Mouse (Mus musculus) spleen, postnatal 0 days (tissue): ENCODE results near the gene Itgb4. TPM values are rescaled to one million over a fixed set of nuclear protein-coding genes. Genes with fewer than 3 reads are reported as not detected.

Experiments
- polyA plus RNA-seq: library from polyadenylated mRNA; unstranded; fragments of >200 nt; fragmentation: Nextera tagmentation; extraction: Ambion mirVana; gene quantifications from 2 replicates; pipeline ENCODE4 v1.2.1, GENCODE M21; 2015

Itgb4 gene
- polyA plus RNA-seq = 0.88 and 0.97 TPM in 2 replicates

DNA sequence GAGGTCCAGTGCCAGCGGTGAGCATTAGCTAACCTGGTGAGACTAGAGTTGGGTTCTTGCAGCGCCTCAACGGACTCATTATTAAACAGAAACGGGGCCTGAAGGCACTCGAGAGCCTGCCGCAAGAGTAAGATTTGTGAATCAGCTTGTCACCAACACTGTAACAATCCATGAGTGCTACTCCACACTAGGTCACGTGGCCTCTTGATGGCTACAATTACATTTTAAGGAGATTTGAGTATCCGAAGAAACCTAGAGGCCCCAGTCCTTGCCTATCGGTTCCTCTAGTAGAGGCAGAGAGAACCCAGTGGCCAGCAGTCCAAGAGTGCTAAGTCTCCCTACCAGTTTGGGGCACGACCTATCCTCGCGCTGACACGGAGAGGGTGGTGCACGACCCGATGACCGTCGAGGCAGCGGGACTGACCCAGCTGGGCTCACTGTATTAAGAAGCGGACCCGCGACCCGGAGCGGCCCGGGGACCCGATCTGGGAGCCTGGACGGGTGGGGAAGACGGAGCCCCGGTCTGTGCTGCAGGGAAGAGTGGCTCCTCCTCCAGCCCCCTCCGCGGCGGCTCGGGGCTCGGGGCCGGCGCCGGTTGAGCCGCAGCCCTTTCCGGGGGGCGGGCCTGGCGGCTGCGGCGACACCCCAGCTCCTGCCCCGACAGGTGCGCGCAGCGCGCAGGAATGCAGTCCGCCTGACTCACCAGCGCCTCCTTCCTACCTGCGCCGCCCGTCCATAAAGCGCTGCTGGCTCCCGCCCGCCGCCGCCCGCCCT is at the start of gene Itgb4:
Gene Itgb4 (plus strand): TSS at position 401 of the 774 bp plus-strand sequence.

DNA sequence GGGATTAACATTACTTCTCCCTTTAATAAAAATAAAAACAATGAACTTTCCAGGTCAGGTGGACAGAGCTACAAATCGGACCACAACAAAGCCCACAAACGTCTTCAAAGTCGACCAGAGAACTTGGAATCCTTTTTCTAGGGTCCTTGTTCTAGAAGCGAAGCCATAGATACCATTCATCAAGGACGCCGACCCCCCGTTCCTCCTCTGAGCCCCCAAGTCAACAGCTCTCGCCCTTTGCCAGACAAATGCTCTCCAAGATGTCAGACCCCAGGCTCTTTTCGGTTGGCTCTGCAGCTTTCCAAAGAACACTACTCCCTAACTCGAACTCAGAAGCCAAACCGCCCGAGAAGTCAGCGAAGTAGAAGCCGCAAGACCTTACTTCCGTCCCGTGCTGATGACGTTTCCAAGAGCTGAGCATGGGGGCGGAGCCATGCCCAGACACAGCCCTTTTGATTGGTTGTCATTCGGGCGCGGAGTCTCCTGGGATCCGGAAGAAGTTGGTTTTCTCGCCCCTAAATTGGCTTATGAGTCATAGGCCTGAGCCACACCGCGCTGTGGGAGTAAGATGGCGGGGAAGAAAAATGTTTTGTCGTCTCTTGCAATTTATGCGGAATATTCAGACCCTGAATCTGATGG is 41.3 kb upstream of the Itgb4 start, which contains the start of the genes Sap30bp and Recql5:
Gene Sap30bp (plus strand): TSS at position 175 of the 639 bp plus-strand sequence.
Gene Recql5 (minus strand): TSS at position 370 of the 639 bp plus-strand sequence.

DNA sequence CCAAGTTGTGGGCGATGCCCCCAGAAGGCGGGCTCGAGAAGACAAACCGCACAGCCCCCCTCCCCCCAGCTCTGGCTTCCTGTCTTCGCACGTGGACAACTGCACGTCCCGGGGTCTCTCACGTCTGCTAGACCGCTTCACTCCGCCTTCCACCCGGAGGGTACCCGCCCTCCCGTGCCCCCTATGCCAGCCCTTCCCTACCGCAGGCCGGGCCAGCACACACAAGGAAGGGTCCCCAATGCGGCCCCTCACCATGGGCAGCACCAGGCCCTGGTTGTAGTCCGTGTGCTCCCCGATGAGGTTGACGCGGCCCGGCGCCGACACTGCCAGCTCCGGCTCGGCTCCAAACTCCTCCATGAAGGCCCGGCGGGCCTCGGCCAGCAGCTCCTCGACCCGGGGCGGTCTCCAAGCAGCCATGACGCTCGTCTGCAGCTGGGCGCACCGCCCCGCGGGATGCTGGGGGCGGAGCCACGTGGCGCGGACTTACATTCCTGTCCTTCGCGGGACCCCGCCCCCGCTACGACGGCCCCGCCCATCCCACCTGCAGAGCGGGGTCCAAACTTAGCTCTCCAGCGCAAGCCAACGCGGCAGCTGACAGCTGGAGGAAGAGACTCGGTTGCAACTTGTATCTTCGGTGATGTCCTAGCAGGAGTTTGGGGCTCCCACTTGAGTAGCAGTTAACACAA is 37.9 kb downstream of the Itgb4 start, which contains the start of gene Galk1:
Gene Galk1 (minus strand): TSS at position 458 of the 686 bp plus-strand sequence.

GRCm38 (mm10) chr11:116027756-116028155 is 53.2 kb downstream of the Itgb4 start, which contains the start of gene H3f3b:
TSS of gene H3f3b (minus strand) at chr11:116027962.

DNA sequence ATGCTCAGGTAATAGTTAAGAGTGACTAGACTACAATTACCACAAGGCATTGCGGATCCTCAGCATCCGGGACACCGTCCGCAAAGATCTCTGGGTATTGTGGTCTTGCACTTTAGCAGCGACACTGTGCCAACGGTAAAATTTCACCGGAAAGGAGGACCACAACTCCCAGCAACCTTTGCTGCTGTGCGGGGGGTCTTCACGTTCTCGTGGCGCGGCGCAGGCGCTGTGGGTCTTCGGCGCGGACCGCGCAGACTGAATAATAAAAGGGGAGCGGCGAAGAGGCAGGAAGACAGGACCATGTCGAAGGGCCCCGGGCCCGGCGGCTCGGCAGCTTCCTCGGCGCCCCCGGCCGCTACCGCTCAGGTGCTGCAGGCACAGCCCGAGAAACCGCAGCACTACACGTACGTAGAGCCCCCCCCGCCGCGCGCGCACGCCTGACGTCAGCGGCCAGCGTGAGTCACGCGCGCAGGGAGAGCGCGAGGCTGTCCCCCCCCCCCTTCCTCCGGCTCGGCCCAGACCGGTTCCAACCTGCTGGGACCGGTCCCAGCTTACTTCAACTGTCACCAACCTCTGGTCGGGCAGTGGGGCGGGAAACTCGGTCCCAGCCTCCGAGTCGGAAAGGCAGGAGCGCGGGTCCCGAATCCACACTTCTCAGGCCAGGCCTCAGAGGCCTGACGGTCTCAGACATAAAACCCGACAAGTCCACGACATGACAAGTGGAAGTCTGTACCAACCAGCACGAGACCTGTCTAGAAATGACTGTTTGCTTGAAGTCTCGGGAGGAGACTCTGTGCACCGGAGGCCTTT is 55.8 kb downstream of the Itgb4 start, which contains the start of gene Unk:
Gene Unk (plus strand): TSS at position 235 of the 810 bp plus-strand sequence.

Other genes with a start within 250 kb of the Itgb4 start
- 7.7 and 9.8 TPM in 2 replicates for gene Tmem94, start 209.3 kb upstream of the Itgb4 start, polyA plus RNA-seq
- gene Caskin2, start 161.1 kb upstream of the Itgb4 start, polyA plus RNA-seq = 4.4 and 5.7 TPM in 2 replicates
- gene Tsen54, start 160.0 kb upstream of the Itgb4 start, polyA plus RNA-seq = 16.1 and 18.3 TPM in 2 replicates
- gene Llgl2, start 150.7 kb upstream of the Itgb4 start, polyA plus RNA-seq = 2.9 and 3.4 TPM in 2 replicates
- gene Myo15b, start 116.3 kb upstream of the Itgb4 start, polyA plus RNA-seq = 0.76 and 0.81 TPM in 2 replicates
- 47.8 and 61.8 TPM in 2 replicates for gene Smim5, start 74.7 kb upstream of the Itgb4 start, polyA plus RNA-seq
- 8.5 and 11.9 TPM in 2 replicates for gene Smim6, start 62.7 kb upstream of the Itgb4 start, polyA plus RNA-seq
- gene Sap30bp, start 41.4 kb upstream of the Itgb4 start, polyA plus RNA-seq = 26.1 and 26.4 TPM in 2 replicates
- 9.9 and 10.8 TPM in 2 replicates for gene Recql5, start 41.2 kb upstream of the Itgb4 start, polyA plus RNA-seq
- 46.4 and 52.6 TPM in 2 replicates for gene Galk1, start 38.0 kb downstream of the Itgb4 start, polyA plus RNA-seq
- gene H3f3b, start 53.3 kb downstream of the Itgb4 start, polyA plus RNA-seq = 1,286 and 1,302 TPM in 2 replicates
- 11.0 and 13.6 TPM in 2 replicates for gene Unk, start 55.6 kb downstream of the Itgb4 start, polyA plus RNA-seq
- 23.0 and 26.2 TPM in 2 replicates for gene Unc13d, start 103.3 kb downstream of the Itgb4 start, polyA plus RNA-seq
- 64.4 and 65.7 TPM in 2 replicates for gene Wbp2, start 112.3 kb downstream of the Itgb4 start, polyA plus RNA-seq
- gene Trim47, start 152.5 kb downstream of the Itgb4 start, polyA plus RNA-seq = 11.4 and 13.6 TPM in 2 replicates
- 2.3 and 3.0 TPM in 2 replicates for gene Trim65, start 156.4 kb downstream of the Itgb4 start, polyA plus RNA-seq
- 41.2 and 42.0 TPM in 2 replicates for gene Mrpl38, start 164.2 kb downstream of the Itgb4 start, polyA plus RNA-seq
- 6.1 and 6.6 TPM in 2 replicates for gene Fbf1, start 193.5 kb downstream of the Itgb4 start, polyA plus RNA-seq
- gene Ten1, start 224.1 kb downstream of the Itgb4 start, polyA plus RNA-seq = 47.1 and 53.1 TPM in 2 replicates
- gene Acox1, start 224.3 kb downstream of the Itgb4 start, polyA plus RNA-seq = 9.7 and 11.3 TPM in 2 replicates